Mouse (Mus musculus) lung, embryonic 15.5 days (tissue): ENCODE results near the gene Nutm1. TPM values are rescaled to one million over a fixed set of nuclear protein-coding genes. Genes with fewer than 3 reads are reported as not detected.
A peak's percentile ranks its signal among the peaks of the same experiment; 100 is the strongest.

Source experiments
- ATAC-seq: fragments of 200-750 bp; cut with Nextera tagmentation; 2 replicates; pipeline ENCODE4 v1.8.0; 2017; ENCODE audit warnings: moderate number of reproducible peaks, borderline replicate concordance; ENCODE audit not compliant: low FRiP score, low TSS enrichment; ENCODE audit errors: extremely low read depth
- H3K27ac ChIP-seq: fragments of 300-500 bp; sonication (generic); 2 replicates; pipeline ENCODE4 v1.5.1; 2015; ENCODE audit warnings: moderate library complexity, mild to moderate bottlenecking, inconsistent platforms
- H3K27me3 ChIP-seq: fragments of 300-500 bp; sonication (generic); 2 replicates; pipeline ENCODE4 v1.6.1; 2015; ENCODE audit warnings: inconsistent platforms
- H3K36me3 ChIP-seq: fragments of 300-500 bp; sonication (generic); 2 replicates; pipeline ENCODE4 v1.6.1; 2015; ENCODE audit warnings: inconsistent platforms
- H3K4me1 ChIP-seq: fragments of 300-500 bp; sonication (generic); 2 replicates; pipeline ENCODE4 v1.6.1; 2015; ENCODE audit warnings: inconsistent platforms
- H3K4me2 ChIP-seq: fragments of 300-500 bp; sonication (generic); 2 replicates; pipeline ENCODE4 v1.6.1; 2015; ENCODE audit warnings: inconsistent platforms, mild to moderate bottlenecking, moderate library complexity
- H3K4me3 ChIP-seq: fragments of 300-500 bp; sonication (generic); 2 replicates; pipeline ENCODE4 v1.5.1; 2015; ENCODE audit warnings: mild to moderate bottlenecking, inconsistent platforms
- H3K9ac ChIP-seq: fragments of 300-500 bp; sonication (generic); 2 replicates; pipeline ENCODE4 v1.6.1; 2015; ENCODE audit warnings: inconsistent platforms
- H3K9me3 ChIP-seq: fragments of 300-500 bp; sonication (generic); 2 replicates; pipeline ENCODE4 v1.6.1; 2016; ENCODE audit warnings: inconsistent platforms
- WGBS: fragments of 180-500 bp; shearing (Covaris S2); methylation state at CpG from one replicate; pipeline ENCODE4 v1.1.7; 2015; 5-methylcytosine and 5-hydroxymethylcytosine counted together
- polyA plus RNA-seq: library from polyadenylated mRNA; unstranded; fragments of >200 nt; fragmentation: Nextera tagmentation; extraction: Ambion mirVana; gene quantifications from 2 replicates; pipeline ENCODE4 v1.2.1, GENCODE M21; 2015

Gene Nutm1
- polyA plus RNA-seq, 1 experiment from 2014 or later: not detected

GRCm38 (mm10) chr2:112224356-112224755 lies 34.7 kb downstream of the Nutm1 start:
- no peaks in the 10 kb centered on the region for H3K4me1 ChIP-seq
- no peak overlapping the region for H3K9ac ChIP-seq
- H3K27ac ChIP-seq: no peak overlapping the region
- H3K4me3 ChIP-seq: no peak overlapping the region
- no peaks in the 10 kb centered on the region for H3K36me3 ChIP-seq
- WGBS: 56% methylated on average over 4 of the region's 4 CpGs
- no peak for ATAC-seq
- no peak overlapping the region for H3K4me2 ChIP-seq
- no peaks in the 10 kb centered on the region for H3K9me3 ChIP-seq
- H3K27me3 ChIP-seq: no peaks in the 10 kb centered on the region

- Histone ChIP-seq H3K27me3 (no peaks in the 10 kb centered on the region), H3K27ac (no peak overlapping the region), H3K4me1 (no peaks in the 10 kb centered on the region), H3K4me2 (no peak overlapping the region), H3K36me3 (no peaks in the 10 kb centered on the region), H3K9ac (no peak overlapping the region), H3K4me3 (no peak overlapping the region), H3K9me3 (no peaks in the 10 kb centered on the region)
- WGBS: 61% methylated on average over 5 of the region's 5 CpGs
- ATAC-seq: no peak
These were observed 36.5 kb downstream of the Nutm1 start for GRCm38 (mm10) chr2:112222607-112223006.

GRCm38 (mm10) chr2:112220880-112221279 lies 38.2 kb downstream of the Nutm1 start:
- no peak for ATAC-seq
- no peaks in the 10 kb centered on the region for H3K4me1 ChIP-seq
- no peak overlapping the region for H3K9ac ChIP-seq
- H3K9me3 ChIP-seq: no peaks in the 10 kb centered on the region
- no peak overlapping the region for H3K27ac ChIP-seq
- H3K4me2 ChIP-seq: no peak overlapping the region
- WGBS: 73% methylated on average over 5 of the region's 5 CpGs
- H3K27me3 ChIP-seq: no peaks in the 10 kb centered on the region
- H3K36me3 ChIP-seq: no peaks in the 10 kb centered on the region
- H3K4me3 ChIP-seq: no peak overlapping the region

- no peaks in the 10 kb centered on the region for H3K27me3 ChIP-seq
- no peaks in the 10 kb centered on the region for H3K4me1 ChIP-seq
- no peaks in the 10 kb centered on the region for H3K36me3 ChIP-seq
- H3K9ac ChIP-seq: no peak overlapping the region
- H3K27ac ChIP-seq: no peak overlapping the region
- no peak overlapping the region for H3K4me3 ChIP-seq
- ATAC-seq: no peak
- WGBS: 70% methylated on average over 6 of the region's 6 CpGs
- H3K4me2 ChIP-seq: no peak overlapping the region
- no peaks in the 10 kb centered on the region for H3K9me3 ChIP-seq
These were observed 41.5 kb downstream of the Nutm1 start for GRCm38 (mm10) chr2:112217614-112218013.

- ATAC-seq: no peak
- Histone ChIP-seq H3K36me3 (no peaks in the 10 kb centered on the region), H3K27ac (no peak overlapping the region), H3K4me1 (no peaks in the 10 kb centered on the region), H3K4me3 (no peak overlapping the region), H3K9me3 (no peaks in the 10 kb centered on the region), H3K4me2 (no peak overlapping the region), H3K9ac (no peak overlapping the region), H3K27me3 (no peaks in the 10 kb centered on the region)
- WGBS: 0% methylated on average over 1 of the region's 1 CpGs
These were observed 43.1 kb downstream of the Nutm1 start for GRCm38 (mm10) chr2:112215977-112216376.

DNA sequence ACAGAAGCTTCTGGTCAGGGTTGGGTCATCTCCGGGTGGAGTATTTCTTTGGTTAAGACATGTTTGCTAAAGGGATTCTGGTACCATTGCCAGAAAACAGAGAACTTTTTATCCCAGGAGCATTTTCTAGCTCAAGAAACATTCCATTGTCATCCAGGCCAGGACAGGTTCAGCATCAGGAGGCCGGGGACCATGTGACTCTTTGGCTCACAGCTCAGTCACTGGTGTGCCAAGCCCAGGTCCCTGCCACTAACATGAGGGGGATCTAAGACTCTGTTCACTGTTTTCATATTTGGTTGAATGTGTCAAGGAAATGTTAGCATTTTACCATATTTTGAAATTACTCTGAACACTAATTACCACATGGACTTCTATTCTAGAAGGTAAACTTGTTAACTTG lies 48.4 kb downstream of the Nutm1 start:
- no peak overlapping the region for H3K27ac ChIP-seq
- 81% methylated on average over 2 of the region's 2 CpGs for WGBS
- ATAC-seq: no peak
- H3K4me1 ChIP-seq: no peaks in the 10 kb centered on the region
- H3K36me3 ChIP-seq: no peaks in the 10 kb centered on the region
- no peaks in the 10 kb centered on the region for H3K9me3 ChIP-seq
- H3K27me3 ChIP-seq: no peaks in the 10 kb centered on the region
- no peak overlapping the region for H3K4me3 ChIP-seq
- no peak overlapping the region for H3K4me2 ChIP-seq
- no peak overlapping the region for H3K9ac ChIP-seq

DNA sequence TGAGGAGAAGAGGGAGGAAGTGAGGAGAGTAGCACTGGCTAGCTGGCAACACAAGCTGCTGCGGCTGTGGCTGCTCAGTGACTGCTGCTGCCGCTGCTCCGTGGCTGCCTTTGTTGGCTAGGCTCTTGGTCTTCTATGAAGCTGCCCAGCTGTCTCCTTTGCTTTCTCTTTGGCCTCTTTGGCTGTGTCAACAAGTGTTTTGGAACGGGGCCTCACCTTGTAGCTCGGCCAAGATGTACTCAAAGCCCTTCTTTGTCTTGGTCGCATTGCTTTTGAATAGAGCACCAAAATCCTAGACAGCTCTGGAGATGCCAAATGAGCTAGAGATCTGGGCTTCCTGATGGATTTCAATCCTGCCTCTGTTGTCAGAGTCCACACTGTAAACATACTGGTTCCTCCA lies 48.9 kb downstream of the Nutm1 start:
- no peaks in the 10 kb centered on the region for H3K4me1 ChIP-seq
- H3K27me3 ChIP-seq: no peaks in the 10 kb centered on the region
- WGBS: 59% methylated on average over 6 of the region's 6 CpGs
- peak; percentile 46; the same call in 1 of the 2 replicates for ATAC-seq
- no peak overlapping the region for H3K4me2 ChIP-seq
- no peaks in the 10 kb centered on the region for H3K9me3 ChIP-seq
- no peak overlapping the region for H3K9ac ChIP-seq
- no peaks in the 10 kb centered on the region for H3K36me3 ChIP-seq
- no peak overlapping the region for H3K4me3 ChIP-seq
- H3K27ac ChIP-seq: no peak overlapping the region

DNA sequence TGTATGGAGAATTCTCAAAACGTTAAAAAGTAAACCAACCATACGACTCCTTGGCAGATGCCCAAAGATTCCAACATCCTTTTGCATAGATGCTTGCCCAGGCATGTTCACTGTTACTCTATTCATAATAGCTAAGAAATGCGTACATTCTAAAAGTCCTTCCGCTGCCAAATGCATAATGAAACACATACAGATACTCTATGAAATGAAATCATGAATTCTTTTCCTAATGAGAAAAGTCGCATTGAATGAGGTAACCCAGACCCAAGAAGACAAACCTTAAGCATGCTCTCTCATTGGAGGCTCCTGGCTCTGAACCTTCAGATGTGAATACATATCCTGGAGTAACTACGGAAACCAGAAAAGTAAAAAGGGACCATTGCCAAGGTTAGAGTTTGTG lies 56.0 kb downstream of the Nutm1 start:
- Histone ChIP-seq H3K4me3 (no peak overlapping the region), H3K27me3 (no peaks in the 10 kb centered on the region), H3K36me3 (no peaks in the 10 kb centered on the region), H3K4me1 (no peaks in the 10 kb centered on the region), H3K27ac (no peak overlapping the region), H3K9ac (no peak overlapping the region), H3K9me3 (no peaks in the 10 kb centered on the region), H3K4me2 (no peak overlapping the region)
- ATAC-seq: no peak; the same call in 1 of the 2 replicates
- 44% methylated on average over 6 of the region's 6 CpGs for WGBS

Other genes with a start within 250 kb of the Nutm1 start
- gene Olfr1310, start 246.6 kb downstream of the Nutm1 start, polyA plus RNA-seq: not detected in 2 replicates
- gene Olfr1311, start 234.9 kb downstream of the Nutm1 start, polyA plus RNA-seq: not detected in 2 replicates
- not detected in 2 replicates for gene Olfr1312, start 209.1 kb downstream of the Nutm1 start, polyA plus RNA-seq
- not detected in 2 replicates for gene Olfr1313, start 181.4 kb downstream of the Nutm1 start, polyA plus RNA-seq
- gene Olfr1314, start 162.5 kb downstream of the Nutm1 start, polyA plus RNA-seq: not detected in 2 replicates
- gene Olfr1315-ps1, start 143.9 kb downstream of the Nutm1 start, polyA plus RNA-seq: not detected in 2 replicates
- gene Olfr1316, start 124.3 kb downstream of the Nutm1 start, polyA plus RNA-seq: not detected in 2 replicates
- gene Olfr1317, start 119.0 kb downstream of the Nutm1 start, polyA plus RNA-seq: not detected in 2 replicates
- not detected in 2 replicates for gene Olfr1318, start 105.1 kb downstream of the Nutm1 start, polyA plus RNA-seq
- 16.3 and 17.3 TPM in 2 replicates for gene Lpcat4, start 19.8 kb downstream of the Nutm1 start, polyA plus RNA-seq
- gene Nop10, start 2.6 kb upstream of the Nutm1 start, polyA plus RNA-seq: 182 and 204 TPM in 2 replicates
- 6.8 and 9.3 TPM in 2 replicates for gene Slc12a6, start 6.5 kb upstream of the Nutm1 start, polyA plus RNA-seq
- not detected in 2 replicates for gene Gm21985, start 7.0 kb upstream of the Nutm1 start, polyA plus RNA-seq
- 107 and 113 TPM in 2 replicates for gene Emc4, start 108.7 kb upstream of the Nutm1 start, polyA plus RNA-seq
- 39.4 and 40.2 TPM in 2 replicates for gene Katnbl1, start 119.9 kb upstream of the Nutm1 start, polyA plus RNA-seq
- gene Emc7, start 195.7 kb upstream of the Nutm1 start, polyA plus RNA-seq: 19.3 and 19.6 TPM in 2 replicates
- 0.10 TPM in 1 of 2 replicates, not detected in the other for gene Chrm5, start 221.5 kb upstream of the Nutm1 start, polyA plus RNA-seq
- gene Aven, start 233.7 kb upstream of the Nutm1 start, polyA plus RNA-seq: 5.5 and 6.4 TPM in 2 replicates